Mouse (Mus musculus) frontal cortex, postnatal 14 days (tissue): ENCODE measurements at regions not wholly inside any gene's neighbourhood (a gene's known extent, or its start where the extent isn't known, plus 50 kb on each side); places are given as distances from the start of the nearest gene placed in this dataset.

ENCODE experiments used
- DNase-seq, 2 experiments: peaks; one replicate each; pipeline ENCODE4 v3.0.0; 2022; ENCODE audit warnings: low spot score in 2 of 2

GRCm38 (mm10) chr1:137927953-137928352 is 247.6 kb downstream of the Ptprc start:
- peak in 1 of 2 experiments; percentile 31 for DNase-seq

DNA sequence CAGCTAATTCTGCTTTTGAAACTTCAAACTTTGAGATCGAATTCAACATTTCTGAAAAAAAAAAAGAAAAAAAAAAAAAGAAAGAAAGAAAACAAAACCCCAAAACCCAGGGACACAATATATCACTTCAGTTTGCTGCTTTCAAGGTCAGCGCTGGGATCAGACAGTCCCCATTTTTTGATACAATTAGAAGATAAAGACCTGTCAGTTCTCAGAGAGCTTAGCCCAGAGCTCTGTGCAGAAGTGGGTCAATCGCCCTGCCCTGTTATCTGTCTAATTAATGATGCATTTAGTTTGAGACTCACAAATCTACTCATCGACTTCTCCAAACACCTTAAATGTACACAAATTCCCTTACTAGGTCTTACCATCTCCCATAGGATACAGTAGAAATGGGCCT is 249.2 kb downstream of the Ptprc start:
- DNase-seq: no peak

- no peak for DNase-seq
Measured at GRCm38 (mm10) chr1:137924156-137924555, 251.4 kb downstream of the Ptprc start.

- DNase-seq: no peak
Measured at GRCm38 (mm10) chr1:137923705-137924104, 251.8 kb downstream of the Ptprc start.

DNA sequence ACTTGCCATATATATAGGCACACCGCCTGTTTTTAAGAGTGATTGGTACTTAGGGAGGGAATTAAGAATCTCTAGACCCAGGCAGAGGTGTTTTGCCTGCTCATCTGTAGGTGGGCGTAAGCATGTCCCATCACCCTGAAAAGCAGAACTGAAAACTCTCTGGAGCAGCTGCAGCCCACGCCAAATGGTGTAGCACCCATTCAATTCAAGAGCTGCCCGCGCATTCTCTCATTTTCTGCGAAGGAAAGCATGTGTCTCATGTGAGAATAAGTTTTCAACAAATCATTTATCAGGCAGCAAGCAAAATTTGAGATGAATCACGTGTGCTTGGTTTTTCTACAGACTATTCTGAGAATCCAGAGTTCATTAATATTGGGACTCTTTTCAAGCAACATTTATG is 252.7 kb downstream of the Ptprc start:
- DNase-seq: peak in 1 of 2 experiments; percentile 48

GRCm38 (mm10) chr1:137921592-137921991 is 253.9 kb downstream of the Ptprc start:
- no peak for DNase-seq

- DNase-seq: no peak
Measured at GRCm38 (mm10) chr1:137919739-137920563, 255.6 kb downstream of the Ptprc start.

DNA sequence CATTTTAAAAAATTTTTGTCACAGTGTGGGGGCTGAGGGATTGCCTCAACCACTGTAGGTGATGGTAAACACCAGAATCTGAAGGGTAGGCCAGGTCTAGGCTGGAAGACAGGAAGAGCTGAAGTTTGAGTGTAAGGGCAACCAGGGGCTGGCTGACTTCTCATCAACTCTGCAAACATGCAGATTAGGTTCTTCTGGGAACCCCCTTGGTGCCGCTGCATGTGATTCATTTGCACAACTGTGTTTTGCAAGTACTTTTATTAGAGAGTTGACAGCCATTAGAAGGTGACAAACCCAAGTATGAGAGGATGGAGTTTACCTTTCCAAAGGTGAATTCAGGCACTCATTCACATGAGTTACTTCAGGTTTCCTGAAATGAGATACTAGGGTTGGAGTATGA is 258.1 kb downstream of the Ptprc start:
- DNase-seq: no peak

DNA sequence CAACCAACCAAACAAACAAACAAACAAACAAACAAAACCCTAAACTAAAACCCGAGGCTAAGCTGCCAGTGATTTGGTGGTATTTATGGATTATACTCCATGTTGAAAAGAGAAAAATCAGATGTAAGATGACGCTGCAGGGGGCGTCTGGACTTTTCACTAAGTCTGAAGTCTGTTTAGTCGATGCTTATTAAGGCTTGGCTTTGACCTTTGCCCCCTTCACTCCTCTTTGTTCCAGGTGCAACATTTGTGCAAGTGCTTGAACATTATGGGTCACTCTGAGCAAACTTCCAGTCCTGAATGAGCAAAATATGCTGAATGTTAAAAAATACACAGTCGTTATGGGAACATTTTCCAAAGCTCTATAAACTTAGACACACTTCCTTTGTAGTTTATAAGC is 268.6 kb downstream of the Ptprc start:
- no peak for DNase-seq

DNA sequence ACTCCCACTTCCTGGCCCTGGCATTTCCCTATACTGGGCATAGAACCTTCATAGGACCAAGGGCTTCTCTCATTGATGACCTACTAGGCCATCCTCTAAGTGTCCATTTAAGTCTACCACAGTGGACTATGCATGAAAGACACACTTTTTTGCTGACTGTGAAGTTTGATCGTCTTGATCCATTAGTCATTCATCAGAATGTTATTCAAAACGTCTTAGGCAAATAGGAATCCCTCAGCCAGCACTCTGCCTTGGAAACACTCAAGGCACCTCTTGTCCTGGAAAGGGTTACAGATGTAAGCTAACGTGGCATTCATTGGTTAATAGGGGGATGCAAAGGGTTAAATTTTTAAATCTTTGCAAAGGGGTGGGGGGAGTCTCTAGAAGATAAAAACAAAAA is 269.0 kb downstream of the Ptprc start:
- DNase-seq: no peak

- no peak for DNase-seq
Measured at GRCm38 (mm10) chr1:137905566-137905965, 269.9 kb downstream of the Ptprc start.

DNA sequence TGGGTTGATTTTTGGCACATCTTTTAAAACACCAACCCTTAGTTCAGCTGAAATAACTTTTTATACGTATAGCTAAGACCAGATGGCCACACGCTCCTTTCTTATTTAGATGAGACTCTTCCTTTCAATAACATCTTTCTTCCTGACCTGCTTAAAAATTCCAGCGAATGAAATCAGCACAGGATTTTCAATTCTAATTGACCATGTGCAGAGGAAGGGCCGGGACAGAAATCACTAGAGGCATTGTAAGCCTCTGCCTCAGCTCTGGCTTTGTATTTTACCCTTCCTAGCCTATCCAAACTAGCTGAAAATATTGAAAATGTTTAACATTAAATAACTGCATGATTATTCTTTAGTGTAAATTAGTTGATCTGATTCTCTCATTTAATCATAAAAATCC is 272.2 kb downstream of the Ptprc start:
- DNase-seq: no peak

- DNase-seq: no peak
Measured at GRCm38 (mm10) chr1:137902859-137903258, 272.6 kb downstream of the Ptprc start.

- no peak for DNase-seq
Measured at GRCm38 (mm10) chr1:137901996-137902395, 273.5 kb downstream of the Ptprc start.

DNA sequence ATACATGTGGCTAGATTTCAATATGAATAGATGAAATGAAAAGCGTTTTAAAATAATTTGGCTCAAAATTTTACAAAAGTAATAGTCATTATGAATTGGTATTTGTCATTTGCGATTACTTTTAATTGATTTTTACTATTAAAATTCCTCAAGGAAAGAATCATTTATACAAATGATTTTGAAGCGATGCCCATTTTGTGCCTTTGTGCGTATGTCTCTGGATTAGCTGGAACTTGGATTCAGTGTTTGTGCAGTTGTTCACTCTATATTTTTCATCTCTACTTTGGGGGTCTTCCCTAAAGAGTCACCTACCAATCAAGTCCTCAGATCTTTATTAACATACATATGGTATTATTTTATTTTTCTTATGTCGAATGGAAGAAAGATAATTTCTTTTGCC is 274.3 kb downstream of the Ptprc start:
- no peak for DNase-seq

DNA sequence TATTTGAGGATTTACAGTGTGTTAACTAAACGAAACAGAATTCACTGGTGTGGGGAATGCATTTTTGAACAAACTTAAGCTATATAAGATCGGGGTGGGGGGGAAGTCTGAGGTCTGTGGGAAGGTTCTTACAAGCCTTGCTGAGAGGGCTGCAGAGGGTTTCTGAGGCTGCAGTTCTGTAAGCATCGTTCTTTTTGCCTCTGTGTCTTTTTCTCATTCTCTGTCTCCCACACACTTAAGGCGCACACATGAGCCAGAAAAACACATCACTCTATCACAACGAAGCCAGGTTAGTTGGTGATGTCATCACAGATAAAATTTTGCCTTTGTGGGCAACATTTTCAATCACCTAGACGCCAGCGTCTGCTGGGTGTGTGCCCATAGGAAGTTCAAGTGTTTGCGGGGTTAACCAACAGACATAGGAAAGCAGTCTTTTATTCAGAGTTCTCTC is 274.9 kb downstream of the Ptprc start:
- DNase-seq: no peak

GRCm38 (mm10) chr1:137899916-137900601 is 275.4 kb downstream of the Ptprc start:
- DNase-seq: peak in 1 of 2 experiments; percentile 20

DNA sequence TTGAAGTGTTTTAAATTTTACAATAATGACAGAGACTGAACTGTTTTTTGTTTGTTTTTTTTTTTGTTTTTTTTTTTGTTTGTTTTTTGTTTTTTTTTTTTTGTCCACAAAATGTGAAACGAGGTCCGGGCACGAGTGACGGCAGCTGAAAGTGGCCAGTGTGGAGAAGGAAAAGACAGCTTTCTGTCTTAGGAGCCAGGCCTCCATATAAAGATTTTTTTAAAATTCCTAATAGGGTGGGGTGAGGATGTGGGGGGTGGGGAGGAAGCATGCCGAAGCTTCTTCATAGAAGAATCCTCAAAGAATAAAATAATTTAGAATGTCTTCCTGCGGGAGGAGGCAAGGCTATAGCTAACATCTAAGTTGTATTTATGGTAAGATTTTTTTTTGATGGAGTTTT is 276.2 kb downstream of the Ptprc start:
- DNase-seq: no peak

GRCm38 (mm10) chr1:137898891-137899290 is 276.6 kb downstream of the Ptprc start:
- DNase-seq: no peak

- peak; percentile 87 for DNase-seq
Measured at GRCm38 (mm10) chr1:137898397-137898796, 277.1 kb downstream of the Ptprc start.

DNA sequence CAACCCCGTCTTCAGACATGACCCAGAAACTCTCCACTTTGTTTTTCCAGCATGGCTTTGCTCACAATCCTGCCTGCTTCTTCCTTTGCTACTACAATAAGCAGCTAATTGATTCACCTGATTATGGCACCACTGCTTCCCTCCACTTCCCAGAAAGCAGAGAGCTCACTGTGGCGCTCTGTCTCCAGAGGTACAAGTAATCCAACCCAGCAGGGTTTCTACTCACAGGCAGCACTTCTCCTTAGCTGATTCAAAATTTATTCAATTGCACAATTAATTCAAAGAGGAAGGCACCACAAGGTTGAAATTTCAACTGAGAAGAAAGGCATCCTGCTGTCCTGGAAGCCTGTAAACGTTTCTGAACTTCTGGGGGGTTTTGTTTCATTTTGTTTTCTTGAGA is 293.9 kb downstream of the Ptprc start:
- DNase-seq: no peak

- DNase-seq: no peak
Measured at GRCm38 (mm10) chr1:137874361-137874760, 301.1 kb downstream of the Ptprc start.

GRCm38 (mm10) chr1:137873628-137874027 is 301.9 kb downstream of the Ptprc start:
- DNase-seq: no peak
